Mouse (Mus musculus) layer of hippocampus, postnatal 14 days (tissue): ENCODE data around the gene Tle4. TPM values are rescaled to one million over a fixed set of nuclear protein-coding genes. Genes with fewer than 3 reads are reported as not detected.
"Not testable (repeated sequence)": the region's sequence is repeated elsewhere in the genome, so short reads cannot be mapped to it uniquely, and the experiment has no call there.

Experiments
- DNase-seq, 2 experiments: peaks; one replicate each; pipeline ENCODE4 v3.0.0; 2021 to 2022; ENCODE audit warnings: low spot score in 2 of 2, mixed read lengths in 1 of 2
- long read RNA-seq, 2 experiments: library from polyadenylated mRNA; stranded (forward); transcript quantifications; one replicate each; pipeline ENCODE4 v2.0.0; 2021
- total RNA-seq, 2 experiments: library from RNA; stranded (reverse); gene quantifications; 2 replicates each; pipeline ENCODE4 v1.2.3; 2021

The Tle4 gene
- total RNA-seq = 10 to 100 TPM; 36.1 to 37.5 TPM
- long read RNA-seq, experiment 1, partial matches to known transcripts = 2 of 2 reads
- long read RNA-seq, experiment 1, other reads (novel, unspliced or antisense) = 0 of 2 reads
- long read RNA-seq, experiment 2, partial matches to known transcripts = 2 of 4 reads
- long read RNA-seq, experiment 2, other reads (novel, unspliced or antisense) = 2 of 4 reads

GRCm38 (mm10) chr19:14597917-14598689, at the start of gene Tle4:
Gene Tle4, minus strand, starts transcription at chr19:14598051.
- peak; percentile 100 for DNase-seq

DNA sequence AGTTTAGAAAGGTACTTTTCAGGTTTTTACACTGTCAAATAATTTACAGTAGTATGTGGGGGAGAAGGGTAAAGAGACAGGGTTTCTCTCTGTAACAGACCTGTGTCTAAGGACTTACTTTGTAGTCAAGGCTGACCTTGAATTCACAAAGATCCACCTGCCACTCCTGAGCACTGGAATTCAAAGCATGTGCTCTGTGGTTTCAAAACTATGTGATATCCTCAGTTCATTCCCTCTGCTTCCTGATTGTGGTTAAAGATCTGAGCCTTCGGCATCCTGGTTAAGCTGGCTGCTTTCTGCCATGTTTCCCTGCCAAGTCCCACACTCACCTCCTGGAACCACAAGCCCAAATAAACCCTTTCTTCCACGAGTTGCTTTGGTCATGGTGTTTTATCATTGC, 47.8 kb upstream of the Tle4 start:
- DNase-seq = no peak

DNA sequence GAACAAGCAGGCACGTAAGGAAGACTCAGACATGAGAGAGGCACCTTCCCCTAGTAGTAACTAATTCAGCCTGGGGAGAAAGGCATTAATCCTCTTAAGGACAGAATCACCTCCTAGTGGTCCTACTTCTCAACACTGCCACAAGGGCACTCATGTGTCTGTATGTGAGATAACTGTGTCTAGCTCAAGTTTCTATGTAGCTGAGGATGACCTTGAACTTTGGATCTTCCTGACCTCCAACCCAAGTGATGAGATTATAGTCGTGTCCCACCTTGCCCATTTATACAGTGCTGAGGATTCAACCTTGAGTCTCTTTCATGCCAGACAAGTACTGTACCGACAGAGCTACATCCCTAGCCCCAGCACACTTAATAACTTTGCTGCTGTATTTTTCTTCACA, 46.9 kb upstream of the Tle4 start:
- DNase-seq = no peak

GRCm38 (mm10) chr19:14643091-14643490, 45.2 kb upstream of the Tle4 start:
- not testable (repeated sequence) for DNase-seq

DNA sequence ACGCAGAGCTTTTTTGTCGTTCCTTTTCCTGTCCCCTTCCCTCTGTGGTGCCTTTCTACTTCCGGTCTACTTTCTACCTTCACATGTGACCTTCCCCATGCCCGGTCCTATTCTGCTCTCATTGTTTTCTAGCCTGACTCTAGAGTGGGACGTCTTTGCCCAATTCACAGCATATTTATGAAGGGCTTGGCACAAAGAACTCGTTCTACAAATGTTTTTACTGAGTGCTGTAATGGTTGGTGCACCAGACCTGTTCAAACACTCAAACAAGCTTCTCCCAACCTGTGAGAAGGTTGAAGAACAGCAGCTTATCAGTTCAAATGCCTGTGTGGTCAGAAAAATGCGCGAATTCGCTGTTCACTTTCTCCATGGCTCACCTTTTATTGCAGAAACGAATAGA, 44.8 kb upstream of the Tle4 start:
- DNase-seq = no peak

DNA sequence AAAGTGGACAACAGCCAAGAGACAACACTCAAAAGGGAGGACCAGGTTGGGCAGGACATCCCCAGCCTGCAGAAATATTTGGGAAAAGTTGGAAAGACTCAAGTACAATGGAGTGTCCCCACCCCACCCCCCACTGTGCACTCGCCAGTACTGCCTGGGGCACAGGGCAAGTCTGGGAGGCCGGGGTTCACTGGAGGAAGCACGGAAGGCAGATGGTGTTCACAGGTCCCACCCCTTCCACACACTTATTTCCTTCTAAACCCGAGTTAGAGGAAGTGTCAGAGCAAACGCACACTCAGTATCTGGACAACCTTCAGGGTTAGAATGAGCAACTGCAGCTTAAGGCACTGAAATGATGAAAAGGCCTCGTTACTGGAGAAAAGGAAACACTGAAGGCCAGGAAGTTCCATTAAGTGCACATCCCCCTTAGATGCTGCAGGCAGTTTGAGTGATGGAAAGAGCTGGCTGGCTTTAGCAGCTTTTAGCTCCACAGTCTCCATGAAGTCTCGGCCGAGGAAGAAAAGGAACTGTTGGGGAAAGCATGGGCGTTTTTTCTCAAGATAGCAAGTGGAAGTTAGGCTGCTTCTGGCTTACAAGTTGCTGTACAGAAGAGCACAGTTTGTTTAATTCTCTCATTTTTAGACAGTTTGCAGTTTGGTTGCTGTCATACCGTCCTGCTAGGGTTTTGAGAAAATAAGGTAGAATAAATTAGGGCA, 37.5 kb upstream of the Tle4 start:
- DNase-seq = no peak

DNA sequence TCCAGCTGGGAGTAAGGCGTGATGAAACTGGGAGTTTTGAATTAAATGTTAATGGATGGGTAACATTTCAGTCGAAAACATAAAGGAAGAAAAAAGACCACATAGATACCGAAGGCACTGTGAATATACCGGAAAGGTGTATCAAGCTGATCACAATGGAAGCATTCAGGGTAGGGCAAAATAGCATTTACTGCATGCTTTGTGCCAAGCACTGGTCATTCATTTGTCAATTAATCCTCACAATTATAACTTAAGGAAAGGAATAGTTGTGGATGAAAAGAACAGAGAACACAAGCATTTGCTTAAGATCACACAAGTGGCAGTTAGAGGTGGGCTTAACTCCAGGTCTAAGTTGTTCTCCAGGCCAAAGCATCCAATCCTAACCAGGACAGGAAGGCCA, 25.5 kb upstream of the Tle4 start:
- no peak for DNase-seq

- DNase-seq = peak in 1 of 2 experiments; percentile 70
Observed at GRCm38 (mm10) chr19:14620534-14620933, 22.7 kb upstream of the Tle4 start.

GRCm38 (mm10) chr19:14619814-14620213, 22.0 kb upstream of the Tle4 start:
- peak in 1 of 2 experiments; percentile 61 for DNase-seq

DNA sequence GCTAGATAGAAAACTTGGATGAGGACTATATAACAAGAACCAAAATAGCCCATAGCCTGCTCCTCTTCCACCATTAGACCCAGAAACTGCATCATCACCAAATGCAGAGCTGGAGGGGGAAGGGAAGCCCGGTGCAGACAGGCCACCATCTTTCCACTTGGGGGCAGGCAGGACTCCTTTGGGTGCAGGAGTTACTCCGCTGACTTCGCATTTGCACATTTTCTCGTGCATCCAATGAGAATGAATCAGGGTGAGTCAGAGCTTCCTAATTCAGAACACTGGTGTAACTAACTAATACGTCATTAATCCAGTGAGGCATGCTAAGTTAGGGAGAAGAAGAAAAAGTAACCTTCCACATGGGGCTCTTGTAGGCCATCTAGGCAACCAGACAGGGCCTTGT, 17.0 kb upstream of the Tle4 start:
- DNase-seq = no peak

DNA sequence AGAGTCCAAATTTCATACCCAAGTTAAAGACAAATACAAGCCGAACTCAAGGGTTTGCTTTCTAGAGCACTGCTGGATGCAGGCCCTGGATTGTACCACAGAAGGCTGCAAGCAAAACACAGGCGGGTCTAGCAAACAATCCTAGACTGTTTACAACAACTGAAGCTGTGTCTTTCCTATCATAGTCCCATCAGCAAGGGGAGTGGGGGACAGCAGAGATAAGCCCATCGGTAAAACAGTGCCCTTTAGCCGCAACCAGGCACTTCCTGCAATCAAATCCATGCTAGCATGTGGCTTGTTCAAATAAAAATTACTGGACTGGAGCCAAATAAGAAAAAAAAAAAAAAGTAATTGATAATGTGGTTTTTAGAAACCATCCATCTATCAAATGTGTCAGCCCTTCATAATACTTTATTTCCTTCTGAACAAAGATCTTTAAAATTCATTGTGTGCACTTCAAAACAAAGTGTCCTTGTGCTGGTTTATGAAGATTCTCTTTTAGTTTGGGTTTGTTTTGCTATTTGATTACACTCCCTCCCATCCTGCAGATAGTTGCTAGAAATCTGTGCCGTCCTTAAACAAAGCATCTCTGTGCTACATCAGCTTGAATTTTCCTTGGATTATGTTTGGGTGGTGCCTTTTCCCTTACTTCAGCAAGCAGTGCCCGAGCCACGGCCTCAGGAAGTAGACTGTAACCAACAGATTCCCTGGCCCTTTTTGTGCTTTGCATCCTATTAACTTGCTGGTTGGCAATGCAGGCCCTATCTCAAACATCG, 12.9 kb upstream of the Tle4 start:
- DNase-seq = no peak

- no peak for DNase-seq
Observed at GRCm38 (mm10) chr19:14600841-14601240, 3.0 kb upstream of the Tle4 start.

DNA sequence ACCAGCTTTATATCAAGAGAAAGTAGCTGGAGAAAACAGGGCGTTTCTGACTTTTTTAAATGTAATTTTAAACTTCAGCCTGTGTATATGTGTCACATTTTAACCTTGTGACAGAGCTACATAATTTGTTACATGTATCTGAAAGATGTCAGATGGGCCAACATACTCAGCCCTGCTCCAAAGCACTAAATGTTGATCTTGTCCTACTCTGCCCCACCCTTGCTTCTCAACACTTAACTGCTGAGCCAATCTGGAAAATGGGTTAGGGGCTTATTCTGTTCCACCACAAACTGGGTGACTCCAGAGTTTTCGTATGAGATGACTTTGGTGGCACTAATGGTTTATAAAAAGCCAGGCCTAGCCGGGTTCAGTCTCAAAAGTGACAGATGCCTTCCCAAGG, 2.5 kb upstream of the Tle4 start:
- DNase-seq = no peak

- DNase-seq = no peak
Observed at GRCm38 (mm10) chr19:14599851-14600251, 2.0 kb upstream of the Tle4 start.

DNA sequence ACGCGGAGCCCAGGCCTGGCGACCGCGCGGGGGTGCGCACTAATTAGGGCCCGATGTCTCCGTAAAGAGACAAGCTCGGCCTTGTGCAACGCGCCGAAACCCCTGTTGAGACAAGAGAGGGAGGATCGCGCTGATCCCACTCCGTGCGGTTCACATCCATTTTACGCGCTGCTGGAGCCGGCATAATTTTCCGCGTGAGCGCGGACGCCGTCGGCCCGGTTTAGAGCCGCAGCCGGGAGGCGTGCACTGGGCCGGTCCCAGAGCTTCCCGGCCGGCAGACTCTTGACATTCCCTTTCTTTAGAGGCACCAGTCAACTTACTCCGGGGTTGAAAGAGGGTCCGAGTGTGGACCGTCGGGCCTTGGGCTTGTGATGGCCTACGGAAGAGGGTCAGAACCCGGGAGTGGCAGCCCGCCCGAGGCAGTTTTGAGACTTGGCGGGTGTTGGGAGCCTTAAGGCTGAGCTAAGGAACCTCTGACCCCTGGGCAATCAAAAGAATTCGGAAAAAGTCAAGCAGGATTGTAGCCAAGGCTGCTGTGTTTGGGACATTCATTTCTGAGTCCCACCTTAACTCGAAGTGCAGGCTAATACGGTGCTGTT, 938 bp upstream of the Tle4 start:
- DNase-seq = no peak

DNA sequence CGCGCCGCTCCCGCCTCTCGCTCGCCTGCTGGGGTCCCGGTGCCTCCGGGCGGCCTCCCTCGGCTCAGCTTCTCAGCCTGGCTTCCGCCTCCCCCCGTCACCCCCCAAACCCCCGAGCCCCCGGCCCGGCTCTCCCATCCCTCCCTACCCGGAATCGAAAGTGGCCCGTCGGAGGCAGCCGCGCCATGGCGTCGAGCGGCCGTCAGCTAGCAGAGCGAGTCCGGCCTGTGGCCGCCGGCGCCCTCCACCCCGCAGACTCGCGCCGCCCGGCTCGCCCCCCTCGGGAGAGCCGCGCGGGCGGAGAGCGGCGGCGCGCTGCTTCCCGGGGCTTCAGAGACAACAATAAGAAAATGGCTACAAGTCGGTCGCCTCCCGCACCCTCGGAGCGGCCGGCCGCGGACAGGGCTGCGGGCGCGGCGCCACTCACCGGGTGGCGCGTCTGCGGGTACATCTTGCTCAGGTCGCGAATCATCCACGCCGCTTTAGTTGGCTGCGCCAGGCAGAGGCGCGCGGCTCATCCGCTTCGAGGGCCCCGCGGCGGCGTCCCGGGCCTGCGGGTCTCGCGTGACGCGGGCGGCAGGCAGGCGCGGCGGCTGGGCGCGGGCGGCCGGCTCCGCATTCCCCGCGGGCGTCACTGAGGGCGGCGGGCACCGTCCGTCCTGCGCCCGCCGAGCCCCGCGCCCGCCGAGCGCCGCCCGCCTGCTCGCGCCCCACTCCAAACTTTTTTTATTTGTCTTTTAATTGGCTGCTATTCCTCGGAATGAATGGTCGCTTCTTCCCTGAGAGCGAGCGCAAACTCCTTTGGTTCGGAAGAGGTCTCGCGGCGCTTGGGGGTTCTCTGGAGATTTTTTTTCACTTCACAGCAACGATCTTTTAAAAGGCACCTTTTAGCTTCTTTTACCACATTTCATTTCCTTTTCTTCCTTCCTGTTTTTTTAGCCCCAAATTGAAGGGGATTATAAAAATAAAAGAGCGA, 622 bp downstream of the Tle4 start:
- DNase-seq = peak; percentile 47 to 54

GRCm38 (mm10) chr19:14596358-14596940, 1.4 kb downstream of the Tle4 start:
- DNase-seq = no peak

DNA sequence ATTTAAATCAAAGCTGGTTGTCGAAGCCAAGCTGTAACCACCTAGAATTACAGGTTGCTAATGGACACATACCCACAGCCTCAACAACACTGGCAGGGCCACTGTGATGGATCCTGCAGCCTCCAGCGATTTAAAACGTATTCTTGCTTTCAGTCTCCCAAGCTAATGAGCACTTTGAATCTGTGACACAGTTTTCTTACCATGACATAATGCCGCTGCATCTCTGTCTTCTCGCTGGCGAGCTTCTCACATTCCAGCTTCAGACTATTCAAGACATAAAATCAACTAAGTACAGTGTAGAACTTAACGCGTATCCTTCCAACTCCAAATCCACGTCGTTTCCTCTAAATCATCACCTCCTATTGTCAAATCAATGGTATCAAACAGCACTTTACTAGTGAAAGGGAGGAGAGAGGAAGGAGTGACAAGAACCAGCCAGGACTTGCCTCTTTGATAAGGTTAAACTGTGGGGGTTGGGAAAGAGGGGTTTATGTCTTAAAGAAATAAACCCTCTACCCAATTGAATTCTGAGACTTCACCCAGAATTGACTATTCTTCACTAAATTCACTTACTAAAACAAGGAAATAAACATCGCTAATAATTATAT, 2.4 kb downstream of the Tle4 start:
- peak in 1 of 2 experiments; percentile 28 for DNase-seq

GRCm38 (mm10) chr19:14594537-14594936, 3.3 kb downstream of the Tle4 start:
- no peak for DNase-seq
